Mouse (Mus musculus): ENCODE data around the gene Nectin1.

- TF ChIP-seq POLR2A (IDR thresholded peaks at IDR 0.05; ENCODE audit: insufficient read depth, low read depth, low read length) = no peak
- no peak for TF ChIP-seq CTCF (IDR thresholded peaks at IDR 0.05; ENCODE audit: insufficient read depth, low read depth, low read length)
Measured at GRCm38 (mm10) chr9:43720046-43720445, 23.7 kb upstream of the Nectin1 start.

Data from olfactory bulb, adult 2 months (tissue).